Mouse (Mus musculus): Measurements from ENCODE around the gene Olfr433.
"Not testable (repeated sequence)": the region's sequence is repeated elsewhere in the genome, so short reads cannot be mapped to it uniquely, and the experiment has no call there.

The Olfr433 gene

DNA sequence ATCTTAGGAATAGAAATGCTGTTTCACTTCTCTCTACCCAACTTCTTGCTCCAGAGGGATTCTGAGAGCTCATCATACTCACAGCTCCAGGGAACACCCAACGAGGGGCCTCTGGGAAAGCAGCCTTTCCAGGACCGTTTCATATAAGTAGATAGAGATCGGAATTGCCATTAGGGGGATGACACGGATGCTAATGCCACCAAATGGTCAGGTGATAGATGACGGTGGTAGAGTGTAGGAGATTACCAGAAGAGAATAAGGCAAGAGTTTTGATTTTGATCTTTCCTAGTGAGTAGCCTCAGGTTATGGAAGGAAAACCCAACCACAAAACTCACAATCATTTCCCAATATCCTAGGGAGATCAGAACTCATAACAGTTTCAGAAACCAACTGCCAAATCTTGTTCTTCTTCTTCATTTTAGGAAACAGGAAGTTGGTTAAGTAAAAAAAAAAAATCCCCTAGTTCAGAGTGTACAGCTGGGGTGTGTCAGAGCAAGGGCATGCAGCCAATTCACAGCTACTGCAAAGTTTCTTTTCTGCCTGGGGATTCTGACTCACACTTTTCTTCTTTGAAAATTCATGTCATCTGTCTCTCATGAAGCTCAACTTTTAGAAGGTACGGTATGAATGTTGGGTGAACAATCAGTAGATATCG lies at the start of gene Olfr433:
TSS of gene Olfr433 (plus strand) at position 183 of the 655 bp plus-strand sequence.
- DNase-seq (ENCODE audit: low read depth): no peak

DNA sequence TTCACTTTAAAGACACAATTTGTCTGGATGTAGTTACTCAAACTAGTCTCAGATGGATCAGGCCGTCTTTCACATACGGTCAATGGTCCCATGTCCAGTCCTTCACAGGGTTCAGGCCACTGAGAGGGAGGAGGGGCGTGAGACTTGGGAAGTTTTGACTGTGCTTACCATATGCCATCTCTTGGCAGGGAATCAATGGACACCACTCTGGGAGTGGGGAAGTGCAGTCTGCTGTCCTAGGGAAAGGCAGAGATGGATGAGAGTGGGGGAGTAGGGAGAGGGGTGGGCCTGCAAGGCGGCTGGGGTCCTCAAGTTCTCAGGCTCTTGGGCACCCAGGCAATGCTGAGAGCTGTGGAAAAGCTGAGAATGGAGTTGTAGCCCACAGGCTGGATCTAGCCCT lies 45.5 kb upstream of the Olfr433 start:
- no peak for DNase-seq (ENCODE audit: low read depth)

DNA sequence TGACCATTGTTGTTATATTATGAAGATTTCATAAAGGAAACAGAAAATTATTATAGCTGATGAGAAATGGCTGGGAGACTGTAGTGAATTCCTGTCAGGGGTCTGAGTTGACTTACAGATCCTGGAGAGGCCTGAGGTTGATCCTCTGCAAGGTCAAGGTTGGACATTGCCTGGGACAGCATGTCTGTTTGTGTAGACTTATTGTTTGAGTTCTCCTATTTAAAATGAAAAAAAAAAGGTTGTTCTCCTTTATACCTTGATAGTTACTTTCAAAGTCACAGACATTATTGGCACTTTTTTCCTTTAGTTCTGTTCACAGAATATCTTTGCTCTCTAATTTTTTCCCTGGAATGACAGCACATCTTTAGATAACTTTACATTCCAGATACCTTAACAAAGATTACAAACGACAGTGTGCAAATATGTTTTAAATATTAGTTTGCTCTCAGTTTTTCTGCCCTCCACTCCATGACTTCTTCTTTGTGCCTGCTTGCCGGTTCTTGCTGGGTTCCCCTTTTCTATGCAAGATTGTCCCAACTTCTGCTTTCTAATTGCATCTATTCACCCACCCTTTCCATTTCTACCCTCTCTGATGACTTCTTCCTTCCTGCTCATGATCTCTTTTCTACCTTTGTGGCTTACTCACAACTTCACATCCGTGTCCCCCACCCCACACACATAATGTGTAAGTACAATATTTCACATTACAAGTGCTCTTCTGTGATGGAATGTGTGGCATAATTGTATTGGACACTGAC lies 36.0 kb upstream of the Olfr433 start:
- not testable (repeated sequence) for DNase-seq (ENCODE audit: low read depth)

DNA sequence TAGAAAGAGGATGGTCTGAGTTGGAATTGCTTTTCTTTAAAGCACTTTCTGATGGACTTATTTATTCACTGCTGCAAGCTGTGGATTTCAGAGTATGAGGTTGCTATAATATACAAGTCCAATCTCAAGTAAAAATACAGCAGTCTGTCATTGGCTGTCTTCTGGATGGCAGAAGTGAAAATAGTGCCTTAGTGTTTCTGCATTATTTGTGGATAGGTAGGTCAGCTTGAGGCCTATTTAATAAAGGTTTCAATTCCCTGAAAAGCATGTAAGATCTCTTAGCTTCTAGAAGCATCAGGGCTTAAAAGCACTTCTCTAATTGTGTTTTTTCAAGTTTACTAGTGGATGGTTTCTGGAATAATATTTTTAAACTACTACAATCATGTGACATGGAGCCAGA lies 33.5 kb upstream of the Olfr433 start:
- not testable (repeated sequence) for DNase-seq (ENCODE audit: low read depth)

DNA sequence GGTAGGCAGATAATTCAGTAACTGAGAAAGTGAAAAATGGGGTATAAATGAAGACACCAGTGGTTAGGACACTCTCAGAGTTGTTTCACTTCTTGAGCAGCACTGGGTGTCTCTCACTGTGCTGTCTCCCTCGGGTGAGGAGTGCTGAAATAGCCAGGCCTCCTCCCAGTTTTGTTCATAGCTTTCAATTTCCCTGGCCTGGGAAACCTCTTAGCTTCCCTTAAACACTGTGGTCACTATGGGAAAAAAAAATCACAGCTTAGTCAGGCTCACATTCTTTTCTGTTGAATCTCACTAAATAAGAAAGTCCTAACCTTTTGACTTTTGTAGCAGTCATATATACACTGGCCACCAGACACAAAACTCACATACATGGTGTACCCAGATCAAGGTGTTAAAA lies 8.8 kb upstream of the Olfr433 start, which contains the start of gene Ifi205:
TSS of gene Ifi205 (minus strand) at position 113 of the 400 bp plus-strand sequence.
- DNase-seq (ENCODE audit: low read depth): no peak

DNA sequence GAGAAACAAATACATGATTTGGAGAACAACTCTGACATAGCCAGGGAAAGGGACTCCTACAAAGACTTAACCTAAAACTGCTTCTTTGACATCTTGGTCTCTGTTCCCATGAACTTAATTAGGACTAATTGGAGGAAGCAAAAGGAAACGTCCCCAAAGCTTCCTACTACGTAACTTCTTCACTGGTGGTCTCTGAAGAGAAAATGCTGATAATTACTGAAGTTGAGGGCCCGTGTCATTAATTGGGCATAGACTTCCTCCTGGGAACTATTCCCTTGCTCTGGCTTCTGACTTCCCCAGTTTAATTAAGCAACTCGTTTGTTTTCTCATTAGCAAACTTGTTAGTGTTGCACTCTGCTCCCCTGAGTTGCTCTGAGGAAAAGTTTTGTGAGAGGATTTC lies 4.7 kb upstream of the Olfr433 start:
- no peak for DNase-seq (ENCODE audit: low read depth)

DNA sequence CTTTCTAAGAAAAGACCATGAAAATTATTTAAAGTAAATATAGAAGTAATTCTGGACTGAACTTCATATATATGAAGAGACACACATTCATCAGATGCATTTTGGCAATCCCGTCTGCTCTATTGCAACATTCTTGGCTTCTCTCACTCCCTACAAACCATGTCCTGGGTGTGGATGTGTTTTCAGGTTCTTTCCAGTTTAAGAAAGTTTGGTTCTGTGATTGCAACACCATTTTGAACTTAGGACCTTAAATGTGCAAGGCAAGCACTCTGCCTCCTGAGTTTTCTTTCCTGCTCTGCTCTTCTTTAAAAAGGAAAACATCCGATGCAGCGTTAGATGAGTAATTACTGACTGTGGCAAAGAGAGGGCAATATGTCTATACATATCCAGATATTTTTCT lies 2.0 kb upstream of the Olfr433 start:
- no peak for DNase-seq (ENCODE audit: low read depth)

DNA sequence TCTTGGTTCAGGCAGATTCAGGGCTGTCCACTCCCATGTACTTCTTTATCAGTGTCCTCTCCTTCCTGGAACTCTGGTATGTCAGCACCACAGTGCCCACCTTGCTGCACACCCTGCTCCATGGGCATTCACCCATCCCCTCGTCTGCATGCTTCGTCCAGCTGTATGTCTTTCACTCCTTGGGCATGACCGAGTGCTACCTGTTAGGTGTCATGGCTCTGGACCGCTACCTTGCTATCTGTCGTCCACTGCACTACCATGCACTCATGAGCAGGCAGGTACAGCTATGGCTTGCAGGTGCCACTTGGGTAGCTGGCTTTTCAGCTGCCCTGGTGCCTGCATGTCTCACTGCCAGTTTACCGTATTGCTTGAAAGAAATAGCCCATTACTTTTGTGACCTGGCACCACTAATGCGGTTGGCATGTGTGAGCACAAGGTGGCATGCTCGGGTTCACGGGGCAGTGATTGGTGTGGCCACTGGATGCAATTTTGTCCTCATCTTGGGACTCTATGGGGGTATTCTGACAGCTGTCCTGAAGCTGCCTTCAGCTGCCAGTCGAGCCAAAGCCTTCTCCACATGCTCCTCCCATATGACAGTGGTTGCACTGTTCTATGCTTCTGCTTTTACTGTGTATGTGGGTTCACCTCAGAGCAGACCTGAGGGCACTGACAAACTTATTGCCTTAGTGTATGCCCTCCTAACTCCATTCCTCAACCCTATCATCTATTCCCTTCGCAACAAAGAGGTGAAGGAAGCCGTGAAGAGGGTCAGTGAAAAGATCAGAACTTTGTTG lies 1.8 kb downstream of the Olfr433 start:
- DNase-seq (ENCODE audit: low read depth): not testable (repeated sequence)

DNA sequence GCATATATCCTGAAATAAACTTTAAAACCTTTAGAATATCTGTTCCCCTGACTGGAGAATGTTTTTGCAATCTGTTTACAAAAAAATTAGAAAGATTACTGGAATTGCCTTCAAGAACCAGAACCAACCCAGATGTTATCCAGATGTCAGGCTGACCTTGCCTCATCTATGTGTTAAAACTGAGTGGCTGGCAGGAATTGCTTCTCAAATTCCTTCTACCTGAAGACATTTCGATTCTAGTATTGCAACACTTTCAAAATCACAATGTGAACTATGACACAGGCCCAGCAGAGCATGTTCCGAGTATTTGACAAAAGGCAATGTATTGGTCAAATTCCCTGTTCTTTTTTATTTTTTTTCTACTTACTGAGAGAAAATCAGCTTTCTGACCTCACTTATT lies 3.9 kb downstream of the Olfr433 start:
- no peak for DNase-seq (ENCODE audit: low read depth)

DNA sequence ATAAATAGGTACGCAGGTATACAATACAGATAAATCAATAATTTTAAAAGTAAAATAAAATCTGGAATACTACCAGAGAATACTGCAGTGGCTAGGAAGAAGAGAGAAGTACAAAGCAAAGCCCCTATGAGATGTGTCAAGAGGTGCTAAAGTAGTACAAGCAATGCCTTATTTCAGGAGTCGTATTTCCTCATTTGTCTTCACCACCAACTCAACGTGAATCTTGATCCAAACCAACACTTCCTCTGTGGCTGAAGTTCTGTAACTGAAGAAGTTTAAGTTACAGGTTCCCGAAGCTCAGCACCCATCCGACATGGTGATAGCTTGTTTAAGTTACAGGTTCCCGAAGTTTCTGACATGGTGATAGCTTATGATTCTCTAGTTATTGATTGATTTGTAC lies 7.7 kb downstream of the Olfr433 start:
- DNase-seq (ENCODE audit: low read depth): not testable (repeated sequence)

DNA sequence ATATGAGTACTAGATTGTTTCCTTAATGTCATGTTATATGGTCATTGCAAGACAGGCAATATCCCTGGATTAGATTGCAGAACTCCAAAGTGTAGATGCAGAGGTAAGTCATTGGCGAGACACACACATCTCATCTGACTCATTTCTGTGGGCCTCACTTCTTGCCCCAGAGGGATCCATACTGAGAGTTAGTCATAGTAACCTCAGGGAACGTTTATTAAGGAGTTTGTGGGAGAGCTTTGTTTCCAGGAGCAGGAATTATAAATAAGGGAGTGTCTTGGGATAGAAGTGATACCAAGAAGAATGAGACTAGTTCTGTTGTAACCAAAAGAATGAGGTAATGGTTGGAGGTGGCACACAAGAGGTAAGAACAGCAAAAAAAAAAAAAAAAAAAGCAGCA lies 8.4 kb downstream of the Olfr433 start, which contains the start of gene Olfr432:
TSS of gene Olfr432 (plus strand) at position 313 of the 400 bp plus-strand sequence.
- no peak for DNase-seq (ENCODE audit: low read depth)

DNA sequence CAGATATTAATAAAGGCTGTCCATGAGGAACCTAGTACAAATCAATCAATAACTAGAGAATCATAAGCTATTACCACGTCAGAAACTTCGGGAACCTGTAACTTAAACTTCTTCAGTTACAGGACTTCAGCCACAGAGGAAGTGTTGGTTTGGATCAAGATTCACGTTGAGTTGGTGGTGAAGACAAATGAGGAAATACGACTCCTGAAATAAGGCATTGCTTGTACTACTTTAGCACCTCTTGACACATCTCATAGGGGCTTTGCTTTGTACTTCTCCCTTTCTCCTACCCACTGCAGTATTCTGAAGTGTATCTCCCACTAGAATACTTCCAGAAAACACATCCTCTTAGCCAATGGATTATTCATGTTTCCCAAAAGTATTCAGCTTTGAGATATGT lies 8.9 kb downstream of the Olfr433 start:
- DNase-seq (ENCODE audit: low read depth): not testable (repeated sequence)

DNA sequence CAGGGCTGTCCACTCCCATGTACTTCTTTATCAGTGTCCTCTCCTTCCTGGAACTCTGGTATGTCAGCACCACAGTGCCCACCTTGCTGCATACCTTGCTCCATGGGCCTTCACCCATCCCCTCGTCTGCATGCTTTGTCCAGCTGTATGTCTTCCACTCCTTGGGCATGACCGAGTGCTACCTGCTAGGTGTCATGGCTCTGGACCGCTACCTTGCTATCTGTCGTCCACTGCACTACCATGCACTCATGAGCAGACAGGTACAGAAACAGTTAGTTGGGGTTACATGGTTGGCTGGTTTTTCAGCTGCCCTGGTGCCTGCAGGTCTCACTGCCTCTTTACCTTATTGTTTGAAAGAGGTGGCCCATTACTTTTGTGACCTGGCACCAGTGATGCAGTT lies 10.0 kb downstream of the Olfr433 start:
- no peak for DNase-seq (ENCODE audit: low read depth)

DNA sequence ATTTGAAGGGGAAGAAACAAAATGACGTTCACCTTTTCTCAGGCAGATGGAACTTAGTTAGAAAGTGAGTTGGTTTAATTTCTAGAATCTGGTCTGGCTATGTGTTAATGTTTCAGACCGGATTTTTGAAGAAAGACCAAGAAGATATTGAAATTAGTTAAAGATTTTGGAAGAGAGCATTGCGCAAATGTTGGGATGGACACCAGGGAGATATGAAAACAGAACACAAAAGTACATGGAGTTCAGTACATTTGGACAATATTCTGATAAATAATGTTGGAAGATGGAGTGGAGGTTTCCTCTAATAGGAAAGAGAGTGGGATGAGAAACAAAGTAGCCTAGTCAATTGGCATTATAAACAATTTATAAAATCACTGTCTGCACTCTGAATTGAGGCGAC lies 11.0 kb downstream of the Olfr433 start:
- DNase-seq (ENCODE audit: low read depth): no peak

DNA sequence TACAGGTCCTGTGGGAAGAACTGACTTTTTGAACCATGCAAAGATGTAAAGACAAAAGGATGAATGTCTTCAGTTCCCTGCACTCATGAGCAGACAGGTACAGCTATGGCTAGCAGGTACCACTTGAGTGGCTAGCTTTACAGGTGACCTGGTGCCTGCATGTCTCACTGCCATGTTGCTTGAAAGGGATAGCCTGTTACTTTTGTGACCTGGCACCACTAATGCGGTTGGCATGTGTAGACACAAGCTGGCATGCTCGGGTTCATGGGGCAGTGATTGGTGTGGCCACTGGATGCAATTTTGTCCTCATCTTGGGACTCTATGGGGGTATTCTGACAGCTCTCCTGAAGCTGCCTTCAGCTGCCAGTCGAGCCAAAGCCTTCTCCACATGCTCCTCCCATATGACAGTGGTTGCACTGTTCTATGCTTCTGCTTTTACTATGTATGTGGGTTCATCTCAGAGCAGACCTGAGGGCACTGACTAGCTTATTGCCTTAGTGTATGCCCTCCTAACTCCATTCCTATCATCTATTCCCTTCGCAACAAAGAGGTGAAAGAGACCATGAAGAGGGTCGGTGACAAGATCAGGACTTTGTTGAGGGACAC lies 11.5 kb downstream of the Olfr433 start:
- DNase-seq (ENCODE audit: low read depth): no peak

DNA sequence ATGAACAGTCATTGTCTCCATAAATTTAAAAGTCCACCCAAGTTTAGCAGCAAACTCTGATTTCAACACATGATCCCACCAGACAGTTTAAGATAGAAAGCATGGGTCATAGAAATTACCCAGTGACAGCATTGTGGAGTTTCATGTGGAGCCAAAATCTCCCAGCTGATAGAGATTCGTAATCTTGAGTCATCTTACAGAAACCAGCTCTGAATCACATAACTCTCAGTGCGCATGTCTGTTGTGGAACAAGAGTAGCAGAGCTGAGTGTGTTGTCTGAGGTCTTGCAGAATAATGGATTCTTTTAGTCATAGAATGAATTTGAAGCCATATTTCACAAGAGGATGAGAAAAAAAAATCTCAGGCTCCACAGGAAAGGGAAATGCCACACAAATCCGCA lies 12.5 kb downstream of the Olfr433 start:
- no peak for DNase-seq (ENCODE audit: low read depth)

DNA sequence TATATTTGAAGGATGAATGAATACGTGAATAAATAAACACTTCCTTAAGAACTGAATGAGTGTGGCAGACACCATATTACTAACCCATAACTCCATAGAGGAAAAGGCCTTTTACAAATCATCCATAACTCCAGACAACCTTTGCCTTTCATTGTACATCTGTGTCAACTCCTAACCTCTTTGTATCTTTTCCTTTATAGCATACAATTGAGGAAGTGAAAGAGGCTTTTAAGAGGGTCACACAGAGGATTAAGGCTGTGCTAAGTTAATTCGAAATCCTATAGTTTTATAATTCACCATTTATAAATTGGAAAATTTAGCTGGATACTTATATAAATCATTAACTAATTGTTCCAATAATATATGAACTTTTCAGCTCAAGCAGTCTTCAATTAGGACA lies 14.7 kb downstream of the Olfr433 start:
- no peak for DNase-seq (ENCODE audit: low read depth)

DNA sequence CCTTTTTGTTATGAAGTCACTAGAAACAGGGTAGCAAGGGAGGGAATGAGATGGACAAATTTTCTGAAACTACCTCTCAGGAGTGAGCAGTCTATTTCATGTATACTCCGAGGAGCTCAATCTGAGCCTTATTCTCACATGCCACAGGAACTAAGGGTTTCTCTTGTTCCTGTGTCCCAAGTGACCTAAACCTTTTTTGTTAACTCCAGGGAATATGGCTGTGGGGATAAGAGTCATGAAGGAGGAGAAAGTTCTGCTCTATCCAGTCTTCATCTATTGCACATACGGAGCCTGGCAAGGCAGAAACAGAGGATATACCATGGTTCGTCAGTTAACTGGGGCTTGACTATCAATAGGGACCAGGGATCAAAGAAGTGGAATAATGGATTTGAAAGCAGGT lies 25.8 kb downstream of the Olfr433 start, which contains the start of gene Olfr430:
TSS of gene Olfr430 (plus strand) at position 301 of the 400 bp plus-strand sequence.
- DNase-seq (ENCODE audit: low read depth): no peak

DNA sequence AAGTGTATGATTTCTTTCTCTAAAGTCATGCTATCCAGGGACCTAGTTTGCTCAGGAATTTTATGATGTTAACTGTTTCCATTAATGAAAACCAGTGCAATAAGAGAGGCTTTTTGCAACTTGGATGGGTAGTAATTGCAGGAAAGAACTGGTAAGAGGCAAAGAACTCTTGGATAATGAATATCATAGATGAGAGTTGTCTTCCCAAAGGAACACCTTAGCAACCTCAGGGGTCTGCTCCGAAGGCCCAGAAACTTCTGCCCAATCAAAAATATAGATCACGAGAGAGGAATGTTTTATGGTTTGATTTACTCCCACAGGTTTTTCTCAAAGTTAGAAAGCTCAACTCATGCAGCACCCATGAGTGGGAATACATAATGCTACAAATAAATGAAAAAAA lies 43.5 kb downstream of the Olfr433 start, which contains the start of gene Olfr429:
TSS of gene Olfr429 (plus strand) at position 301 of the 400 bp plus-strand sequence.
- no peak for DNase-seq (ENCODE audit: low read depth)

All from c-Kit-positive CD71-positive TER-119-negative erythroid progenitor cells, embryonic 14.5 days (primary cell).